Mouse (Mus musculus): ENCODE measurements around the gene Pik3ap1.

DNA sequence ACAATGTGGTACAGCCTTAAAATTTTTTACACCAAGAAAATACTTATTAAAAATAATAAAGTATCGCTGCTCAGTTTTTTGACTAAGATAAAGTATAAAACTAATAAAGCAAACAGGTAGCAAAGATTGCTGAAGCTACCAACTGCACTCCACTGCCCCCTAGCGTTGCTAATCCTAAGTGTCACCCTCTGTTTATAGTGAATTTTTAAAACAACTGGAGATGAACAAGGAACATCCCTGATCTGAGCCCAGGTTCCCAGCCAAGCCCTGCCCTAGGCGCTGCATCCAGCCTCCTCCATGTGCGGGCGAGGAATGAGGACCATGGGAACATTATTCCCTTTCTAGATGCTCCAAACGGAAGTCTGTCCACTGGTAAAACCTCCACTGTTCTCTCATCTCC is 140.3 kb downstream of the Pik3ap1 start:
- TF ChIP-seq EP300 (IDR thresholded peaks at IDR 0.05; ENCODE audit: insufficient read depth, low read depth, low read length) (no peak), CTCF (IDR thresholded peaks at IDR 0.05; ENCODE audit: low read depth, low read length) (no peak)

Measured in ES-Bruce4 (cell line).